Mouse (Mus musculus): Measurements from ENCODE around the gene Smyd4.

DNA sequence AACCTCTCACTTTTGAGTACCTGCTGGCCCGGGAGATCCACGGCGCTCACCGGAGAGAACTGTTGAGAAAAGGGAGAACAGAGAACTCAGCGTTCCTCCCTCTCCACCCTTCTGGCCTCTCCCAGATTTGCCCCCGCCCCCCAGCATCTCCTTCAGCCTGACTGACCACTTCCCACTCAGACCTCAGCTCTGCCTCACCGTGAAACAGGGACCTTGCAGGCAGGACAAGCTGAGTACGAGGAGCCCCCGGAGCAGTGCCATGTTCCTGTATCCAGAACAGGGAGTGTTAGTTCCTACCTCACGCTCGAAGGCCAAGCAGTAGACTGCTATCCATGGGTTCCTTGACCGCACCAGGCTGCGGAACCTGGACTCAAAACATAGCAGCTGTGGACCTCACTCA is 90.0 kb downstream of the Smyd4 start:
- TF ChIP-seq CHD2 (IDR thresholded peaks at IDR 0.05; ENCODE audit: low read depth, low read length), result no peak
- TF ChIP-seq ZC3H11A (IDR thresholded peaks at IDR 0.05; ENCODE audit: borderline replicate concordance, low read depth, low read length), result no peak

Data from ES-E14 (cell line).